Mouse (Mus musculus): ENCODE measurements around the gene Chst5. TPM values are rescaled to one million over a fixed set of nuclear protein-coding genes. Genes with fewer than 3 reads are reported as not detected.

Chst5 gene
- polyA plus RNA-seq, 1 experiment from 2014 or later: 3.1 TPM

GRCm38 (mm10) chr8:111871278-111871677, 39.0 kb downstream of the Chst5 start:
- Histone ChIP-seq H3K4me1 (ENCODE audit: control insufficient read depth, insufficient read depth, low read length) (no peaks in the 10 kb centered on the region), H3K9ac (replicated peaks; ENCODE audit: low read length) (no peak overlapping the region), H3K4me3 (replicated peaks; ENCODE audit: low read depth, low read length) (no peak overlapping the region), H3K27me3 (ENCODE audit: control insufficient read depth, insufficient read depth, low read length) (no peaks in the 10 kb centered on the region), H3K4me2 (ENCODE audit: low read length) (no peak overlapping the region), H3K27ac (replicated peaks; ENCODE audit: low read depth, low read length) (no peak overlapping the region), H3K36me3 (ENCODE audit: control insufficient read depth, insufficient read depth, low read length) (no peaks in the 10 kb centered on the region), H3K9me3 (ENCODE audit: control insufficient read depth, low read length) (no peaks in the 10 kb centered on the region)
- WGBS: 94% methylated on average over 3 of the region's 3 CpGs
- no peak for DNase-seq
- no peak for ATAC-seq (ENCODE audit: low FRiP score, low TSS enrichment)

GRCm38 (mm10) chr8:111870379-111870778, 39.9 kb downstream of the Chst5 start:
- no peak overlapping the region for H3K9ac ChIP-seq (replicated peaks; ENCODE audit: low read length)
- no peak for DNase-seq
- peaks cover 4% of the 10 kb centered on the region; the same call in 1 of the 2 replicates for H3K36me3 ChIP-seq (ENCODE audit: control insufficient read depth, insufficient read depth, low read length)
- H3K9me3 ChIP-seq (ENCODE audit: control insufficient read depth, low read length): no peaks in the 10 kb centered on the region
- H3K27me3 ChIP-seq (ENCODE audit: control insufficient read depth, insufficient read depth, low read length): no peaks in the 10 kb centered on the region
- H3K4me3 ChIP-seq (replicated peaks; ENCODE audit: low read depth, low read length): no peak overlapping the region
- 92% methylated on average over 3 of the region's 3 CpGs for WGBS
- H3K4me1 ChIP-seq (ENCODE audit: control insufficient read depth, insufficient read depth, low read length): no peaks in the 10 kb centered on the region
- no peak overlapping the region for H3K4me2 ChIP-seq (ENCODE audit: low read length)
- H3K27ac ChIP-seq (replicated peaks; ENCODE audit: low read depth, low read length): no peak overlapping the region
- ATAC-seq (ENCODE audit: low FRiP score, low TSS enrichment): no peak

- no peak overlapping the region for H3K27ac ChIP-seq (replicated peaks; ENCODE audit: low read depth, low read length)
- H3K36me3 ChIP-seq (ENCODE audit: control insufficient read depth, insufficient read depth, low read length): peaks cover 4% of the 10 kb centered on the region; the same call in 1 of the 2 replicates
- no peaks in the 10 kb centered on the region for H3K27me3 ChIP-seq (ENCODE audit: control insufficient read depth, insufficient read depth, low read length)
- no peak for DNase-seq
- H3K4me2 ChIP-seq (ENCODE audit: low read length): no peak overlapping the region
- 56% methylated on average over 2 of the region's 2 CpGs for WGBS
- ATAC-seq (ENCODE audit: low FRiP score, low TSS enrichment): no peak
- H3K9ac ChIP-seq (replicated peaks; ENCODE audit: low read length): no peak overlapping the region
- no peaks in the 10 kb centered on the region for H3K9me3 ChIP-seq (ENCODE audit: control insufficient read depth, low read length)
- H3K4me1 ChIP-seq (ENCODE audit: control insufficient read depth, insufficient read depth, low read length): no peaks in the 10 kb centered on the region
- H3K4me3 ChIP-seq (replicated peaks; ENCODE audit: low read depth, low read length): no peak overlapping the region
Observed at GRCm38 (mm10) chr8:111868664-111869063, 41.6 kb downstream of the Chst5 start.

GRCm38 (mm10) chr8:111865857-111866256, 44.4 kb downstream of the Chst5 start:
- no peak overlapping the region for H3K27ac ChIP-seq (replicated peaks; ENCODE audit: low read depth, low read length)
- no peaks in the 10 kb centered on the region for H3K4me1 ChIP-seq (ENCODE audit: control insufficient read depth, insufficient read depth, low read length)
- no peaks in the 10 kb centered on the region for H3K9me3 ChIP-seq (ENCODE audit: control insufficient read depth, low read length)
- ATAC-seq (ENCODE audit: low FRiP score, low TSS enrichment): no peak
- no peak overlapping the region for H3K4me3 ChIP-seq (replicated peaks; ENCODE audit: low read depth, low read length)
- no peak overlapping the region for H3K4me2 ChIP-seq (ENCODE audit: low read length)
- DNase-seq: no peak
- peaks cover 4% of the 10 kb centered on the region; the same call in 1 of the 2 replicates for H3K36me3 ChIP-seq (ENCODE audit: control insufficient read depth, insufficient read depth, low read length)
- no peaks in the 10 kb centered on the region for H3K27me3 ChIP-seq (ENCODE audit: control insufficient read depth, insufficient read depth, low read length)
- H3K9ac ChIP-seq (replicated peaks; ENCODE audit: low read length): no peak overlapping the region
- WGBS: 92% methylated on average over 6 of the region's 6 CpGs

- 93% methylated on average over 8 of the region's 8 CpGs for WGBS
- H3K4me2 ChIP-seq (ENCODE audit: low read length): no peak overlapping the region
- H3K27ac ChIP-seq (replicated peaks; ENCODE audit: low read depth, low read length): no peak overlapping the region
Observed at GRCm38 (mm10) chr8:111865130-111865852, 45.0 kb downstream of the Chst5 start.

GRCm38 (mm10) chr8:111864648-111865047, 45.6 kb downstream of the Chst5 start:
- H3K27ac ChIP-seq (replicated peaks; ENCODE audit: low read depth, low read length): no peak overlapping the region
- no peak overlapping the region for H3K4me3 ChIP-seq (replicated peaks; ENCODE audit: low read depth, low read length)
- DNase-seq: no peak
- H3K4me2 ChIP-seq (ENCODE audit: low read length): no peak overlapping the region
- WGBS: 97% methylated on average over 8 of the region's 8 CpGs
- no peaks in the 10 kb centered on the region for H3K4me1 ChIP-seq (ENCODE audit: control insufficient read depth, insufficient read depth, low read length)
- H3K36me3 ChIP-seq (ENCODE audit: control insufficient read depth, insufficient read depth, low read length): peaks cover 4% of the 10 kb centered on the region; the same call in 1 of the 2 replicates
- no peak for ATAC-seq (ENCODE audit: low FRiP score, low TSS enrichment)
- no peak overlapping the region for H3K9ac ChIP-seq (replicated peaks; ENCODE audit: low read length)
- no peaks in the 10 kb centered on the region for H3K27me3 ChIP-seq (ENCODE audit: control insufficient read depth, insufficient read depth, low read length)
- H3K9me3 ChIP-seq (ENCODE audit: control insufficient read depth, low read length): no peaks in the 10 kb centered on the region

More at GRCm38 (mm10) chr8:111865130-111865852, 45.0 kb downstream of the Chst5 start:
- peaks cover 4% of the 10 kb centered on the region; the same call in 1 of the 2 replicates for H3K36me3 ChIP-seq (ENCODE audit: control insufficient read depth, insufficient read depth, low read length)
- H3K27me3 ChIP-seq (ENCODE audit: control insufficient read depth, insufficient read depth, low read length): no peaks in the 10 kb centered on the region
- H3K9ac ChIP-seq (replicated peaks; ENCODE audit: low read length): no peak overlapping the region
- H3K4me3 ChIP-seq (replicated peaks; ENCODE audit: low read depth, low read length): no peak overlapping the region
- no peaks in the 10 kb centered on the region for H3K9me3 ChIP-seq (ENCODE audit: control insufficient read depth, low read length)
- no peaks in the 10 kb centered on the region for H3K4me1 ChIP-seq (ENCODE audit: control insufficient read depth, insufficient read depth, low read length)
- ATAC-seq (ENCODE audit: low FRiP score, low TSS enrichment) (no peak), DNase-seq (no peak)

GRCm38 (mm10) chr8:111863280-111863679, 47.0 kb downstream of the Chst5 start:
- no peak for DNase-seq
- Histone ChIP-seq H3K9ac (replicated peaks; ENCODE audit: low read length) (no peak overlapping the region), H3K4me2 (ENCODE audit: low read length) (no peak overlapping the region), H3K4me1 (ENCODE audit: control insufficient read depth, insufficient read depth, low read length) (no peaks in the 10 kb centered on the region), H3K27me3 (ENCODE audit: control insufficient read depth, insufficient read depth, low read length) (no peaks in the 10 kb centered on the region), H3K9me3 (ENCODE audit: control insufficient read depth, low read length) (no peaks in the 10 kb centered on the region), H3K36me3 (ENCODE audit: control insufficient read depth, insufficient read depth, low read length) (peaks cover 4% of the 10 kb centered on the region; the same call in 1 of the 2 replicates), H3K27ac (replicated peaks; ENCODE audit: low read depth, low read length) (no peak overlapping the region), H3K4me3 (replicated peaks; ENCODE audit: low read depth, low read length) (no peak overlapping the region)
- 92% methylated on average over 4 of the region's 4 CpGs for WGBS
- no peak for ATAC-seq (ENCODE audit: low FRiP score, low TSS enrichment)

GRCm38 (mm10) chr8:111855977-111856376, 54.3 kb downstream of the Chst5 start:
- no peaks in the 10 kb centered on the region for H3K36me3 ChIP-seq (ENCODE audit: control insufficient read depth, insufficient read depth, low read length)
- no peak overlapping the region for H3K4me2 ChIP-seq (ENCODE audit: low read length)
- no peak overlapping the region for H3K4me3 ChIP-seq (replicated peaks; ENCODE audit: low read depth, low read length)
- DNase-seq (no peak), ATAC-seq (ENCODE audit: low FRiP score, low TSS enrichment) (no peak)
- WGBS: 90% methylated on average over 12 of the region's 12 CpGs
- H3K4me1 ChIP-seq (ENCODE audit: control insufficient read depth, insufficient read depth, low read length): peaks cover 7% of the 10 kb centered on the region; the same call in 1 of the 2 replicates
- H3K27ac ChIP-seq (replicated peaks; ENCODE audit: low read depth, low read length): no peak overlapping the region
- H3K9me3 ChIP-seq (ENCODE audit: control insufficient read depth, low read length): no peaks in the 10 kb centered on the region
- no peak overlapping the region for H3K9ac ChIP-seq (replicated peaks; ENCODE audit: low read length)
- H3K27me3 ChIP-seq (ENCODE audit: control insufficient read depth, insufficient read depth, low read length): no peaks in the 10 kb centered on the region

All from midbrain, embryonic 14.5 days (tissue).